Mouse (Mus musculus): Measurements from ENCODE around the gene Jpt2.

- TF ChIP-seq POLR2A (IDR thresholded peaks at IDR 0.05; ENCODE audit: borderline replicate concordance, extremely low read depth, insufficient read depth, insufficient read length, poor library complexity, severe bottlenecking) = no peak
- peak; percentile 40; the same call in 1 of the 2 replicates for TF ChIP-seq CTCF (IDR thresholded peaks at IDR 0.05; ENCODE audit: borderline replicate concordance, extremely low read depth, insufficient read depth, insufficient read length)
These were observed 57.6 kb downstream of the Jpt2 start for GRCm38 (mm10) chr17:24902671-24903474.

All from brain, embryonic 14.5 days (tissue).